Mouse (Mus musculus): ENCODE results near the gene Drd4. TPM values are rescaled to one million over a fixed set of nuclear protein-coding genes. Genes with fewer than 3 reads are reported as not detected.

The Drd4 gene
- polyA plus RNA-seq, 1 experiment from 2014 or later, result 0.20 TPM

DNA sequence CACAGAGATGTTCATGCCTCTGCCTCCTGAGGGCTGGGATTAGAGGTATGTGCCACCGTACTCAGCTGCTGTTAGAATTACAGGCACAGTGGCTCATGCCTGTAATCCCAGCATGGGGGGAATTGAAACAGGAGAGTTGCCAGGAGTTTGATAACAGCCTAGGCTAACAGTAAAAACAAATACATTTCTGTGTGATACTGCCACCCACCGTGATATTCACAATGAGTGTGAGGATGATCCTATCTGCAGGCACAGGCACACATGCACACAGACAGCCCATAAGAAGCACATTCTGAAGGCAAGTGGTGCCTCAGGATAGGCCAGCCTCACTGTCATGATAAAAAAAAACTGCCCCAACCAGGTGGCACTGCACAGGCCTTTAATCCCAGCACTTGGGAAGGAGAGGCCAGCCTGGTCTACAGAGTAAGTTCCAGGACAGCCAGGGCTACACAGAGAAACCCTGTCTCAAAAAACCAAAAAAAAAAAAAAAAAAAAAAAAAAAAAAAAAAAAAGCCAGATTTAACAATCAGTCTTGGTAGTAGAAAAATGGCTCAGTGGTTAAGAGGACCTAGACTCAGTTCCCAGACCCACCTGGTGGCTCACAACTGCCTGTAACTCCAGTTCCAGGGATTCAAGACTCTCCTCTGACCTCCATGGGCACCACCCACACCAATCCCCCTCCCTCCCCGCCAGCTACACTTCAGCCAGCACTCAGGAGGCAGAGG, 6.3 kb downstream of the Drd4 start:
- H3K4me1 ChIP-seq (ENCODE audit: control insufficient read depth, insufficient read depth, low read length), result 0 out of 2 replicates have a peak, but pooled peaks cover 13% of the 10 kb centered on the region
- H3K4me3 ChIP-seq (ENCODE audit: low read depth, low read length), result no peak overlapping the region
- peaks cover 20% of the 10 kb centered on the region for H3K27me3 ChIP-seq (ENCODE audit: control insufficient read depth, insufficient read depth, low read length)
- H3K9ac ChIP-seq (replicated peaks; ENCODE audit: low read depth, low read length), result no peak overlapping the region
- ATAC-seq (ENCODE audit: insufficient number of reproducible peaks, insufficient read depth, low FRiP score, low read depth), result no peak
- no peak overlapping the region for H3K27ac ChIP-seq (ENCODE audit: low read length)
- 72% methylated on average over 3 of the region's 3 CpGs for WGBS
- no peaks in the 10 kb centered on the region for H3K9me3 ChIP-seq (ENCODE audit: control insufficient read depth, low read depth, low read length)
- H3K4me2 ChIP-seq (replicated peaks; ENCODE audit: low read depth, low read length), result no peak overlapping the region
- H3K36me3 ChIP-seq (ENCODE audit: control insufficient read depth, insufficient read depth, low read length), result peaks cover 29% of the 10 kb centered on the region

DNA sequence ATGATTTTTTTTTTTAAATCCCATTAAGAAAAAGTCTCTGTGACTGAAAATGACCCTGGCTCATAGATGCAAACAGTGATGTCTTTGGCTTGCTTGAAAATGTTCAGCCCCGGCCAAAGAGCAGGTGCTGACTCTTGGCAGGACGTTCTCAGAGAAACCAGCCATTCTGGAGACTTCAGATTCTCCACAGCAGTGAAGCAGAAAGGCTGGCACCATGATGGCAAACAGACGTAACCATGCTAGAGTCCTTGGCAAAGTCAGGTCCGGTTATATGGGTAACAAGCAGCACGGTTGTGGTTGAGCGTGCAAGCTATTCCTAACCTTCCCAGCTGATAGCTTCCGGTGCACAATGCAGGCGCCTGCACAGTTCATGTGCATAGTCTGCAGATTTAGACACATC, 7.4 kb downstream of the Drd4 start:
- Histone ChIP-seq H3K27me3 (ENCODE audit: control insufficient read depth, insufficient read depth, low read length) (peaks cover 12% of the 10 kb centered on the region; the same call in 1 of the 2 replicates), H3K4me3 (ENCODE audit: low read depth, low read length) (no peak overlapping the region), H3K4me2 (replicated peaks; ENCODE audit: low read depth, low read length) (no peak overlapping the region), H3K9me3 (ENCODE audit: control insufficient read depth, low read depth, low read length) (no peaks in the 10 kb centered on the region), H3K36me3 (ENCODE audit: control insufficient read depth, insufficient read depth, low read length) (peaks cover 37% of the 10 kb centered on the region), H3K27ac (ENCODE audit: low read length) (no peak overlapping the region), H3K9ac (replicated peaks; ENCODE audit: low read depth, low read length) (no peak overlapping the region), H3K4me1 (ENCODE audit: control insufficient read depth, insufficient read depth, low read length) (0 out of 2 replicates have a peak, but pooled peaks cover 6% of the 10 kb centered on the region)
- WGBS, result 94% methylated on average over 8 of the region's 8 CpGs
- no peak for ATAC-seq (ENCODE audit: insufficient number of reproducible peaks, insufficient read depth, low FRiP score, low read depth)

DNA sequence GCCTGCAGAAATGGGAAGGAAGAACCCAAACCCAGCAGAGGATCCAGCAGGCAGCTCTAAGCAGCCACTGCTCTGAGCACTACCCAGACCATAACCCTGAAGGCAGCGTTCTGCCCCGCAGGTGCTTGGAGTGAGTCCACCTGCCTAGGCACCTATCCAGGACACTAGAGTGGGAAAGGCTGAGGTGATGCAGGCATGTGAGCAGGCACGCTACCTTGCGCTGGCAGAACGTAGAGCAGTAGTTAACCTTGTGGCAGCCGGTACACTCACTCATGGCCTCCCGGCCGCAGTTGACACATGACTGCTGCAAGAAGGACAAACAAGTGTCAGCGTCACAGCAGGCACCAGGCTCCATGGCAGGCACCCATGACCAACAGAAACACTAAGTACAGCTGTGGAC, 9.6 kb downstream of the Drd4 start:
- H3K9ac ChIP-seq (replicated peaks; ENCODE audit: low read depth, low read length), result no peak overlapping the region
- no peak overlapping the region for H3K4me3 ChIP-seq (ENCODE audit: low read depth, low read length)
- H3K36me3 ChIP-seq (ENCODE audit: control insufficient read depth, insufficient read depth, low read length), result peaks cover 57% of the 10 kb centered on the region

DNA sequence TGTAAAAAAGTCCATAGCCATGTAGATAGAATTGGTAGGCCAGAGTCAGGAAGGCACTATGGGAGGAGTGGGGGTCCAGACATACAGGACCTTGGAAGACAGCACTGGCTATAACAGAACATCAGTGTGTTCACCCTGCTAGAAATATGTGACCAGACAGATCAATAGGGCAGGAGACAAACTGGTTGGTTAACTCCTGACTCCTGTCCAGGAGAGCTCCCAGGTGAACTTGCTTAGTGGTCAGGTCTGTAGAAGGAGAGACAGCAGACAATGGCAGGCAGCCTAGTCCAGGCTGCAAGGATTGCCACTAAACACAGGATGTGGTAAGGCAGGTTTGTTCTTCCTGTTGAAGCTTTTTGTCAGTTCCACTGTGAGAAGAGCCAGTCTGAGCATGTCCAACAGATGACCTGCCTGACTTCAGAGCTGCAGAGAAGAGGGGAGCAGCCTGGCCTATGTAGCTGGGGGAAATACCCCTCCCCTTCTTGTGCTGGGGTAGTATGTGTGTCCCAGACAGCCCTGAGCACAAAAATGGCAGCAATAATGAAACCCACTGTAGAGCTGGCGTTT, 11.0 kb downstream of the Drd4 start:
- Histone ChIP-seq H3K9me3 (ENCODE audit: control insufficient read depth, low read depth, low read length) (no peaks in the 10 kb centered on the region), H3K9ac (replicated peaks; ENCODE audit: low read depth, low read length) (no peak overlapping the region), H3K36me3 (ENCODE audit: control insufficient read depth, insufficient read depth, low read length) (peaks cover 63% of the 10 kb centered on the region), H3K4me1 (ENCODE audit: control insufficient read depth, insufficient read depth, low read length) (no peaks in the 10 kb centered on the region), H3K4me2 (replicated peaks; ENCODE audit: low read depth, low read length) (no peak overlapping the region), H3K27ac (ENCODE audit: low read length) (no peak overlapping the region), H3K4me3 (ENCODE audit: low read depth, low read length) (no peak overlapping the region), H3K27me3 (ENCODE audit: control insufficient read depth, insufficient read depth, low read length) (no peaks in the 10 kb centered on the region)
- 86% methylated on average over 1 of the region's 1 CpGs for WGBS
- ATAC-seq (ENCODE audit: insufficient number of reproducible peaks, insufficient read depth, low FRiP score, low read depth), result no peak

More for the DNA sequence above, 9.6 kb downstream of the Drd4 start:
- Histone ChIP-seq H3K27ac (ENCODE audit: low read length) (no peak overlapping the region), H3K27me3 (ENCODE audit: control insufficient read depth, insufficient read depth, low read length) (no peaks in the 10 kb centered on the region), H3K9me3 (ENCODE audit: control insufficient read depth, low read depth, low read length) (no peaks in the 10 kb centered on the region), H3K4me1 (ENCODE audit: control insufficient read depth, insufficient read depth, low read length) (no peaks in the 10 kb centered on the region), H3K4me2 (replicated peaks; ENCODE audit: low read depth, low read length) (no peak overlapping the region)
- ATAC-seq (ENCODE audit: insufficient number of reproducible peaks, insufficient read depth, low FRiP score, low read depth), result no peak
- whole genome bisulfite sequencing, result 96% methylated on average over 9 of the region's 9 CpGs

DNA sequence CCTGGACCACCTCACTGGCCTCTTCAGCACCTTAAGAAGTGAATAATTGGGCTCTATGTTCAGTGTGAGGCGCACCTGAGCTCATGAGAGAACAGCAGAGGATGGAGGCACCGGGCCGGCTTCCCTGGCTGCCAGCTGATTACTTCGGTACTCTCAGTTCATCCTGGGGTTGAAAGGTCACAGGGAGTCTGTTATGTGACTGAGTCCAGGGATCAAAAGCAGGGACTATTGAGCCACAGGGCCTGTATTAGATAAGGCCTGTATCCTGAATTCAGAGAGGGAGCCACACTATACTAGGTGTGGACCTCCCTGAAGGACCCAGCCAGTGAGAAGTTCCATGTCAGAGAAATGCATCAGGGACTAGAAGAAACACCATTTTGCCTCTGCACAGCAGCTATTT, 12.7 kb downstream of the Drd4 start:
- ATAC-seq (ENCODE audit: insufficient number of reproducible peaks, insufficient read depth, low FRiP score, low read depth), result no peak
- H3K9me3 ChIP-seq (ENCODE audit: control insufficient read depth, low read depth, low read length), result no peaks in the 10 kb centered on the region
- H3K4me2 ChIP-seq (replicated peaks; ENCODE audit: low read depth, low read length), result no peak overlapping the region
- H3K27ac ChIP-seq (ENCODE audit: low read length), result no peak overlapping the region
- H3K36me3 ChIP-seq (ENCODE audit: control insufficient read depth, insufficient read depth, low read length), result peaks cover 77% of the 10 kb centered on the region
- 84% methylated on average over 4 of the region's 4 CpGs for WGBS
- H3K27me3 ChIP-seq (ENCODE audit: control insufficient read depth, insufficient read depth, low read length), result no peaks in the 10 kb centered on the region
- H3K9ac ChIP-seq (replicated peaks; ENCODE audit: low read depth, low read length), result no peak overlapping the region
- no peaks in the 10 kb centered on the region for H3K4me1 ChIP-seq (ENCODE audit: control insufficient read depth, insufficient read depth, low read length)
- no peak overlapping the region for H3K4me3 ChIP-seq (ENCODE audit: low read depth, low read length)

DNA sequence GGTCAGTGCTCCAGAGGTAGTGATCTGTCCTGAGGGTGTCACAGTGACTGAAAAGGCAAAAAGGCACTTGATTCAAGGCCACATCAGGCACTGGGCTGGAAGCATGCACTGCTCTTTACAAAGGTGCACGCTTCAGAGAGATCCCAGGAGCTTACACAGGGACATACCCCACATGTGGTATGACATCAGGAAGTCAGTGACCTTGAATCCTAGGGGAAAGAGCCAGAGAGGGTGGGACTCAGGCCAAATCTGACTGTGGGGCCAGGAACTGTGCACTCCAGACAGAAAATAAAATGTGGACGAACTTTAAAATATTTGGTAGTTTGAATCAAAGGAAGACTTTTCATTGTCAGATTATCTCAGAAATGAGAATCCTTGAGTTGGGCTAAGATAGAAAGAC, 22.6 kb downstream of the Drd4 start:
- Histone ChIP-seq H3K4me2 (replicated peaks; ENCODE audit: low read depth, low read length) (no peak overlapping the region), H3K9ac (replicated peaks; ENCODE audit: low read depth, low read length) (no peak overlapping the region), H3K9me3 (ENCODE audit: control insufficient read depth, low read depth, low read length) (no peaks in the 10 kb centered on the region), H3K27me3 (ENCODE audit: control insufficient read depth, insufficient read depth, low read length) (no peaks in the 10 kb centered on the region), H3K27ac (ENCODE audit: low read length) (no peak overlapping the region), H3K36me3 (ENCODE audit: control insufficient read depth, insufficient read depth, low read length) (peaks cover 91% of the 10 kb centered on the region), H3K4me3 (ENCODE audit: low read depth, low read length) (no peak overlapping the region), H3K4me1 (ENCODE audit: control insufficient read depth, insufficient read depth, low read length) (no peaks in the 10 kb centered on the region)
- WGBS, result 96% methylated on average over 2 of the region's 2 CpGs
- no peak for ATAC-seq (ENCODE audit: insufficient number of reproducible peaks, insufficient read depth, low FRiP score, low read depth)

DNA sequence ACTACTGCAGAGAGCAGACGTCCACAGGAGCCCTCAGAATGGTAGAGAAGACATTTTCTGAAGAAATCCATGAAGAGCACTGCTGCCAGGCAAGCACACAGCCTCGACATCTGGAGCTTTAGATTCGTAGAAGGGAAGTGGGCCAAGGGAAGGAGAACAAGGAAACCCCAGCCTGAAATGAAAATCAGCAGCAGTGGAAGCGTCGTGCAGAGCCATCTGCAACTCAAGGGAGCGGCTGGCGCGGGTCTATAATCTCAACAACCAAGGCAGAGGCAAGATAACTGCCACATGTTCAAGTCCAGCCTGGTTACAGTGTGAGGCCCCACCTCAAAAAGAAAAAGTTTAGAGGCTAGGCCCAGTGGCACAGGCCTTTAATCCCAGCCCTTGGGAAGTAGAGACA, 23.3 kb downstream of the Drd4 start:
- H3K9ac ChIP-seq (replicated peaks; ENCODE audit: low read depth, low read length), result no peak overlapping the region
- WGBS, result 89% methylated on average over 8 of the region's 8 CpGs
- peaks cover 87% of the 10 kb centered on the region for H3K36me3 ChIP-seq (ENCODE audit: control insufficient read depth, insufficient read depth, low read length)
- ATAC-seq (ENCODE audit: insufficient number of reproducible peaks, insufficient read depth, low FRiP score, low read depth), result no peak
- no peaks in the 10 kb centered on the region for H3K27me3 ChIP-seq (ENCODE audit: control insufficient read depth, insufficient read depth, low read length)
- H3K4me3 ChIP-seq (ENCODE audit: low read depth, low read length), result no peak overlapping the region
- no peak overlapping the region for H3K27ac ChIP-seq (ENCODE audit: low read length)
- H3K4me1 ChIP-seq (ENCODE audit: control insufficient read depth, insufficient read depth, low read length), result no peaks in the 10 kb centered on the region
- no peak overlapping the region for H3K4me2 ChIP-seq (replicated peaks; ENCODE audit: low read depth, low read length)
- H3K9me3 ChIP-seq (ENCODE audit: control insufficient read depth, low read depth, low read length), result no peaks in the 10 kb centered on the region

DNA sequence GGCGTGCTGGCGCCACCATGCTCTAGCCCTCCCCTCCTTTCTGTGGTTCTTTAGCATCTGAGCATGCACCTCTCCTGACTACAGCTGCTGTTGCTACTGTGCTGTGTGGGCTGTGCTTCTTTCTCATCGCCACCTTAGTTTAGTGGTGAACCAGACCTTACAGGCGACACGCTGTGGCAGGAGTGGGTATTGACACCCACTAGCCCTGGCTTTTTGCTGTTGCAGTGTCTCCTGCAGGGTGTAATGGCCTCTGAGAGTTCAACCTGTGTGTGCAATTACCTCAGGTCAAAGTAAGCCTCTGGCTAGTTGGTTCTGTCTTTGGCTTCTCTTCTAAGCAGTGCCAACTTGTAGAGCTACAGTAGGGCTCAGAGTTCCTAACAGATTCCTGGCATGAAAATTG, 24.2 kb downstream of the Drd4 start:
- peaks cover 86% of the 10 kb centered on the region for H3K36me3 ChIP-seq (ENCODE audit: control insufficient read depth, insufficient read depth, low read length)
- H3K27ac ChIP-seq (ENCODE audit: low read length), result no peak overlapping the region
- H3K9me3 ChIP-seq (ENCODE audit: control insufficient read depth, low read depth, low read length), result no peaks in the 10 kb centered on the region
- ATAC-seq (ENCODE audit: insufficient number of reproducible peaks, insufficient read depth, low FRiP score, low read depth), result no peak
- no peak overlapping the region for H3K9ac ChIP-seq (replicated peaks; ENCODE audit: low read depth, low read length)
- no peak overlapping the region for H3K4me3 ChIP-seq (ENCODE audit: low read depth, low read length)
- no peaks in the 10 kb centered on the region for H3K4me1 ChIP-seq (ENCODE audit: control insufficient read depth, insufficient read depth, low read length)
- WGBS, result 78% methylated on average over 5 of the region's 5 CpGs
- no peaks in the 10 kb centered on the region for H3K27me3 ChIP-seq (ENCODE audit: control insufficient read depth, insufficient read depth, low read length)
- no peak overlapping the region for H3K4me2 ChIP-seq (replicated peaks; ENCODE audit: low read depth, low read length)

Measured in stomach, embryonic 14.5 days (tissue).